In the genomic region with DNA sequence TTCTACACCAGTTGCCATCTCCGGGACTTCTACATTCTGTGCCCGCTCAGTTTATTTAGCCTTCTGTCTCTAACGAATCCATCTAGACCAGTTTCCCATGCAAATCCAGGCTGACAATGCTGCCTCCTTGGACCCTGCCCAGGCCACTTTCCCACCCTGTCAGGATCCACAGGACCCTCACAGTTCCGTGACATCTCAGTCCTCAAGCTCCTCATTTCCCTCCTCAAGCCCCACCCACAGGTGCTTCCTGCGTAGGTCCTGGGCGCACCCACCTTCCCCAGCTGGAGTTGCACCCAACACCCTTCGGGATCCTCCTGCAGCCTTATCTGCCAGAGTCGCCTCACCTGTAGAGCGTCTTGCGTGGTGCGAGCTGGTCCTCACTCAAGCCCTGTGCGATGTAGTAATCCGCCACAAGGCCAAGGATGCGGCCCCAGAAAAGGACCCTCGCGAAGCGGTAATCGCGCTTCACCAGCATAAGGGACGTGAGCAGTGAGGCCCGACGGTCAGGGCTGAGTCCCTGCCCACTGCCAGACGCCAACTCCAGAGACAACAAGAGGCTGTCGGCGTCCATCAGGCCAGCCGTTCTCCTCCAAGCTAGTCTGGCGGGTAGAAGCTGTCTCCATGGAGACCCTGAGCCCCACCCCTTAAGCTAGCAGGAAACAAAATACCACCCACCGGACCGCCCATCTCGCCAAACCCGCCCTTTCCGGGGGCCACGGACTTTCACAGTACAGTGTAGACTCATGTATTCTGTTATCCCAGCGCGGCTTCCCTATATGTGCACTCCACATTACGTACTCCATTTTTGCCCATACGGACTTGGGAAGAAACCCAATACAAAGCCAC, we compare ENCODE assay signal across 8 mouse cellular contexts. TPM values are rescaled to one million over a fixed set of nuclear protein-coding genes. Genes with fewer than 3 reads are reported as not detected.
A peak's percentile ranks its signal among the peaks of the same experiment; 100 is the strongest.
DNase-seq lines count a peak whose midpoint lies in the region; ATAC-seq and TF ChIP-seq lines count a peak whose summit lies in the region.

A gene (minus strand): TSS at position 639 of the 846 bp plus-strand sequence.

- no peak for TF ChIP-seq POLR2A in bone marrow macrophage, adult 2 months (IDR thresholded peaks at IDR 0.05; ENCODE audit: borderline replicate concordance, low read depth, low read length)

- TF ChIP-seq EP300 in liver, postnatal 0 days (IDR thresholded peaks at IDR 0.05; ENCODE audit: low read depth): no peak; the same call in 1 of the 2 replicates

- peak within 1 kb of the TSS; percentile 68 for H3K9ac ChIP-seq in forebrain, embryonic 16.5 days (replicated peaks; ENCODE audit: low read depth, low read length)
- peak within 1 kb of the TSS; percentile 36 for H3K9ac ChIP-seq in liver, postnatal 0 days (replicated peaks)
- H3K9ac ChIP-seq in neural tube, embryonic 12.5 days: peak within 1 kb of the TSS; percentile 47

- peak within 1 kb of the TSS; percentile 81 for H3K4me2 ChIP-seq in forebrain, embryonic 16.5 days (ENCODE audit: low read length)
- H3K4me2 ChIP-seq in liver, postnatal 0 days (ENCODE audit: low read depth, low read length): peak within 1 kb of the TSS; percentile 78
- H3K4me2 ChIP-seq in neural tube, embryonic 12.5 days (replicated peaks): peak within 1 kb of the TSS; percentile 74

- H3K36me3 ChIP-seq in forebrain, embryonic 16.5 days (ENCODE audit: control insufficient read depth, insufficient read depth): peaks cover 5% of the 10 kb centered on the region
- H3K36me3 ChIP-seq in liver, postnatal 0 days (replicated peaks; ENCODE audit: insufficient read depth, low read length): peaks cover 35% of the 10 kb centered on the region
- peaks cover 31% of the 10 kb centered on the region for H3K36me3 ChIP-seq in neural tube, embryonic 12.5 days

- no peaks in the 10 kb centered on the region for H3K27me3 ChIP-seq in forebrain, embryonic 16.5 days (replicated peaks; ENCODE audit: control insufficient read depth, insufficient read depth, low read length)
- H3K27me3 ChIP-seq in liver, postnatal 0 days (ENCODE audit: insufficient read depth, low read length): no peaks in the 10 kb centered on the region
- no peaks in the 10 kb centered on the region for H3K27me3 ChIP-seq in neural tube, embryonic 12.5 days (replicated peaks)

- no peak for TF ChIP-seq CTCF in bone marrow macrophage, adult 2 months (IDR thresholded peaks at IDR 0.05; ENCODE audit: low read depth, low read length)
- no peak for TF ChIP-seq CTCF in liver, postnatal 0 days (IDR thresholded peaks at IDR 0.05; ENCODE audit: low read depth)

- H3K27ac ChIP-seq in bone marrow macrophage, adult 2 months (ENCODE audit: insufficient read depth, low read depth, low read length): peak within 1 kb of the TSS; percentile 5; the same call in 1 of the 2 replicates
- H3K27ac ChIP-seq in forebrain, embryonic 16.5 days (ENCODE audit: low read length): no peak within 1 kb of the TSS
- 0 out of 2 replicates have a peak within 1 kb of the TSS, but pooled peaks have one; percentile 44 for H3K27ac ChIP-seq in liver, postnatal 0 days (ENCODE audit: low read depth)
- no peak within 1 kb of the TSS for H3K27ac ChIP-seq in neural tube, embryonic 12.5 days

- ATAC-seq in forebrain, embryonic 16.5 days: peak; percentile 98
- ATAC-seq in liver, postnatal 0 days: peak; percentile 96
- ATAC-seq in neural tube, embryonic 12.5 days (ENCODE audit: low FRiP score, low read depth): peak; percentile 93

- peak within 1 kb of the TSS; percentile 43 for H3K4me3 ChIP-seq in bone marrow macrophage, adult 2 months (ENCODE audit: insufficient read depth, low read length)
- H3K4me3 ChIP-seq in forebrain, embryonic 16.5 days (replicated peaks; ENCODE audit: low read length): peak within 1 kb of the TSS; percentile 61
- peak within 1 kb of the TSS; percentile 35 for H3K4me3 ChIP-seq in liver, postnatal 0 days (ENCODE audit: low read depth, low read length)
- peak within 1 kb of the TSS; percentile 43 for H3K4me3 ChIP-seq in neural tube, embryonic 12.5 days

- no peaks in the 10 kb centered on the region for H3K9me3 ChIP-seq in forebrain, embryonic 16.5 days (ENCODE audit: control insufficient read depth, low read length)
- no peaks in the 10 kb centered on the region for H3K9me3 ChIP-seq in liver, postnatal 0 days (ENCODE audit: low read length)
- no peaks in the 10 kb centered on the region for H3K9me3 ChIP-seq in neural tube, embryonic 12.5 days

- intact Hi-C loops in heart, postnatal 14 days (cut with DNase I): no loop called here

- WGBS in forebrain, embryonic 16.5 days: 4% methylated on average over 37 of the region's 37 CpGs
- 7% methylated on average over 37 of the region's 37 CpGs for WGBS in liver, postnatal 0 days (ENCODE audit: insufficient replicate concordance)
- 7% methylated on average over 37 of the region's 37 CpGs for WGBS in neural tube, embryonic 12.5 days

- H3K4me1 ChIP-seq in bone marrow macrophage, adult 2 months (ENCODE audit: control insufficient read depth, insufficient read depth, low read length): peaks cover 15% of the 10 kb centered on the region
- peaks cover 14% of the 10 kb centered on the region for H3K4me1 ChIP-seq in forebrain, embryonic 16.5 days (replicated peaks; ENCODE audit: control insufficient read depth, insufficient read depth, low read length)
- H3K4me1 ChIP-seq in liver, postnatal 0 days (ENCODE audit: insufficient read depth): peaks cover 20% of the 10 kb centered on the region
- peaks cover 13% of the 10 kb centered on the region; the same call in 1 of the 2 replicates for H3K4me1 ChIP-seq in neural tube, embryonic 12.5 days

- DNase-seq in B cell, adult 2 months: peak; percentile 84 to 87
- peak; percentile 80 to 85 for DNase-seq in heart, postnatal 14 days
- DNase-seq in layer of hippocampus, adult 11-12 months (ENCODE audit: low spot score): peak; percentile 84
- DNase-seq in liver, postnatal 0 days: peak; percentile 90
- peak; percentile 69 for DNase-seq in testis, postnatal 14 days (ENCODE audit: low spot score)

RNA-seq across cellular contexts. Expression of the gene that starts here (rescaled TPM):
- polyA plus RNA-seq in bone marrow macrophage, adult 2 months (2012; ENCODE audit: insufficient read depth, insufficient read length, missing spikeins): 8.6 and 12.9 TPM in 2 replicates
- 33.7 and 48.7 TPM in 2 replicates for polyA plus RNA-seq in forebrain, embryonic 16.5 days (2015; fragmentation: Nextera tagmentation; extraction: Ambion mirVana)
- 1 to 10 TPM; 1.1 to 1.4 TPM for total RNA-seq in heart, postnatal 14 days (2021)
- 1.7 and 1.8 TPM in 2 replicates for polyA plus RNA-seq in liver, postnatal 0 days (2015; fragmentation: Nextera tagmentation; extraction: Ambion mirVana)
- 12.4 and 12.6 TPM in 2 replicates for polyA plus RNA-seq in neural tube, embryonic 12.5 days (2016; fragmentation: Nextera tagmentation; extraction: Ambion mirVana)

Comparison
In these comparisons a context has a peak if more than half of its experiments do, and no peak if none do; other contexts are left out.
1. H3K27ac ChIP-seq: peak in bone marrow macrophage, adult 2 months (single experiment) and liver, postnatal 0 days (single experiment); none in forebrain, embryonic 16.5 days (single experiment) and neural tube, embryonic 12.5 days (single experiment).
2. Peak in every context shown above with its lines, with median percentiles within 50 percentile points of each other: DNase-seq, H3K4me3 ChIP-seq, ATAC-seq, H3K4me2 ChIP-seq and H3K9ac ChIP-seq.